Mouse (Mus musculus) CD4-positive, CD25-positive, alpha-beta regulatory T cell, adult 4 months (primary cell): ENCODE measurements around the gene Gpalpp1. TPM values are rescaled to one million over a fixed set of nuclear protein-coding genes. Genes with fewer than 3 reads are reported as not detected.

Source experiments
- polyA plus RNA-seq, 2 experiments: library from polyadenylated mRNA; unstranded; fragments of 100-300 nt; shearing (Covaris generic); gene quantifications; one replicate each; pipeline ENCODE4 v1.2.1; 2017

Gene Gpalpp1
- polyA plus RNA-seq, 2 experiments from 2014 or later = 10.7 to 13.2 TPM

Other genes with a start within 250 kb of the Gpalpp1 start
- gene Kctd4, start 155.8 kb downstream of the Gpalpp1 start, polyA plus RNA-seq = 1 to 10 TPM; 1.4 to 3.3 TPM
- 10 to 100 TPM; 40.8 to 42.2 TPM for gene Gtf2f2, start 99.9 kb downstream of the Gpalpp1 start, polyA plus RNA-seq
- 1 to 10 TPM; 6.6 to 8.6 TPM for gene Nufip1, start 131 bp upstream of the Gpalpp1 start, polyA plus RNA-seq